Mouse (Mus musculus) lung, adult 2 months (tissue): Measurements from ENCODE around the gene Cyfip2. TPM values are rescaled to one million over a fixed set of nuclear protein-coding genes. Genes with fewer than 3 reads are reported as not detected.

Experiments
- DNase-seq: peaks from one replicate; pipeline ENCODE4 v3.0.0; 2022
- H3K4me1 ChIP-seq: fragments of 200-500 bp; 2 replicates; pipeline ENCODE4 v1.6.1; 2011; ENCODE audit warnings: low read length; ENCODE audit not compliant: control insufficient read depth, insufficient read depth
- H3K4me3 ChIP-seq: fragments of 200-500 bp; replicated peaks from 2 replicates; pipeline ENCODE3; 2011; ENCODE audit warnings: low read depth, mild to moderate bottlenecking, control low read depth, low read length; ENCODE audit errors: extremely low read depth
- CTCF ChIP-seq: fragments of 200-500 bp; IDR thresholded peaks from 2 replicates; pipeline ENCODE4 v1.5.1; 2011; ENCODE audit warnings: mild to moderate bottlenecking, low read length, control low read depth; ENCODE audit not compliant: insufficient read depth
- POLR2A ChIP-seq: fragments of 200-500 bp; IDR thresholded peaks from 2 replicates; pipeline ENCODE4 v1.6.1; 2011; ENCODE audit warnings: low read depth, mild to moderate bottlenecking, control low read depth, low read length, borderline replicate concordance; ENCODE audit errors: extremely low read depth
- WGBS: fragments of 180-500 bp; shearing (Covaris S2); methylation state at CpG from one replicate; pipeline ENCODE4 v1.1.7; 2018; 5-methylcytosine and 5-hydroxymethylcytosine counted together
- polyA plus RNA-seq: library from polyadenylated mRNA; depleted of rRNA; stranded (reverse); fragments of >200 nt; gene quantifications from 2 replicates; pipeline ENCODE4 v1.2.3, GENCODE M21; 2012

Cyfip2 gene
- polyA plus RNA-seq, 1 experiment, result 9.3 TPM

- TF ChIP-seq CTCF (no peak), POLR2A (no peak)
- Histone ChIP-seq H3K4me3 (no peak overlapping the region), H3K4me1 (no peaks in the 10 kb centered on the region)
- DNase-seq, result no peak
- 89% methylated on average over 23 of the region's 23 CpGs for WGBS
These were observed 67.7 kb downstream of the Cyfip2 start for GRCm38 (mm10) chr11:46244731-46245604.

DNA sequence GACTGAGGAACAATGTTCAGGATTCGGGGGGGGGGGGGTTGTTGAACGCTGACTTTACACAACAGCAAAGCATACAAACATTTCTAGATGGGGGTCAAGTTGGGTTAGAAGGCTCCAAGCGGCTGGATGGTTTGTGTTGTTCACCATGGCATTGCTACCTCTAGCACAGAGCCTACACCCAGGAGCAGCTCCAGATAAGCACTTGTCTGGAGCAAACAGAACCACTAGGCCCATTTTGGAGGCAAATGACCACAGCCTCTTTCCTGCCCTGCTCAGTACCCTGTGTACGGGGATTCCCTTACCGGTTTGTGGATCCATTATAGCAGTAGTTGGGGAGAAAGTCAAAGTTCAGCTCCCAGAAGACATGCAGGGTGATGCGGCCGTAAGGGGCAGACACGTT, 70.7 kb downstream of the Cyfip2 start:
- no peak overlapping the region for H3K4me3 ChIP-seq
- 85% methylated on average over 8 of the region's 8 CpGs for WGBS
- TF ChIP-seq CTCF, result no peak
- TF ChIP-seq POLR2A, result no peak
- no peaks in the 10 kb centered on the region for H3K4me1 ChIP-seq
- no peak for DNase-seq

- no peak for DNase-seq
- WGBS, result 88% methylated on average over 7 of the region's 7 CpGs
- TF ChIP-seq CTCF (no peak), POLR2A (no peak)
- Histone ChIP-seq H3K4me1 (no peaks in the 10 kb centered on the region), H3K4me3 (no peak overlapping the region)
These were observed 71.4 kb downstream of the Cyfip2 start for GRCm38 (mm10) chr11:46241150-46241673.

- DNase-seq, result peak; percentile 56
- no peaks in the 10 kb centered on the region for H3K4me1 ChIP-seq
- WGBS, result 42% methylated on average over 4 of the region's 4 CpGs
- TF ChIP-seq CTCF, result peak; percentile 18; the same call in 1 of the 2 replicates
- TF ChIP-seq POLR2A, result no peak
- H3K4me3 ChIP-seq, result no peak overlapping the region
These were observed 75.7 kb downstream of the Cyfip2 start for GRCm38 (mm10) chr11:46236976-46237375.

GRCm38 (mm10) chr11:46235334-46235733, 77.3 kb downstream of the Cyfip2 start, which contains the start of gene Fndc9:
Gene Fndc9, plus strand, starts transcription at chr11:46235531.
- Histone ChIP-seq H3K4me1 (no peaks in the 10 kb centered on the region), H3K4me3 (no peak within 1 kb of the TSS)
- TF ChIP-seq CTCF (no peak), POLR2A (no peak)
- WGBS, result 77% methylated on average over 11 of the region's 11 CpGs
- no peak for DNase-seq

DNA sequence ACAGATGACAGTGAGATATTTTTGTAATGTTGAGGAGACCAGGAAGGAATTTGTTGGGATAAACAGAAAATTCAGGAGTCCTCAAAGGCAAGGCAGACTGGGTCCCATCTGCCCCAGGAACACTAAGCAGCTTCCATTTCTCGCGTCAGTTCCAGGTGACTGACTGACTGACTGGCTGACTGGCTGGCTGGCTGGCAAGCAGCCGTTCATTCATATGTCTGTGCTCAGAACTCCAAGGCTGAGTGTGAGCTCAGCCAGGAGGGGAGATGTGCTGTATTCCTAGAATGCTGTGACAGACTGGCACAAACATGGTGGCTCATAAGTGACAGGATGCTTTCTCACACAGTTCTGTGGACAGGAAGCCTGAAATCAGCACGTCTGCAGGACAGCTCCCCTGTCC, 78.7 kb downstream of the Cyfip2 start:
- 71% methylated on average over 4 of the region's 4 CpGs for WGBS
- no peak for TF ChIP-seq CTCF
- TF ChIP-seq POLR2A, result no peak
- no peak for DNase-seq
- Histone ChIP-seq H3K4me1 (no peaks in the 10 kb centered on the region), H3K4me3 (no peak overlapping the region)

DNA sequence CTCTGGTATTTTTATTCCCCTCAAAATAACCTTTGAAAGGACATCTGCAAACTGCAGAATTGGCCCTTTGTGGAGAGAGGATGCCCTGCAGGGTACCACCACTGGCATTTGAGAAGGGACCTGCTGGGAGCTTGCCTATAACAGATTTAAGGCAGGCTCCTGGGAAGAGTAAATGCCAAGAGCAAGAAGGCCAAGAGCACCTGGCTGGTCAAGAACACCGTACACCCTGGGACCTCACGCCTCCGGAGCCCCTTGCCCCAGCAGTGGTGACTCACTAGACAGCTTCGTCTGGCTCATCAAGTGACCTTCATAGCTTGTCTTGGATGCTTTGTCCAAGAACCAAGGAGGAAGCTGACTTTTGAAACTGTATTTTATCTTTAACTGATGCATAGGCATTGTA, 79.9 kb downstream of the Cyfip2 start:
- 91% methylated on average over 4 of the region's 4 CpGs for WGBS
- H3K4me3 ChIP-seq, result no peak overlapping the region
- TF ChIP-seq POLR2A (no peak), CTCF (no peak)
- no peaks in the 10 kb centered on the region for H3K4me1 ChIP-seq
- no peak for DNase-seq

- DNase-seq, result no peak
- 75% methylated on average over 6 of the region's 6 CpGs for WGBS
- TF ChIP-seq POLR2A, result no peak
- no peak for TF ChIP-seq CTCF
These were observed 82.5 kb downstream of the Cyfip2 start for GRCm38 (mm10) chr11:46230184-46230583.

GRCm38 (mm10) chr11:46225345-46225744, 87.3 kb downstream of the Cyfip2 start:
- Histone ChIP-seq H3K4me1 (no peaks in the 10 kb centered on the region), H3K4me3 (no peak overlapping the region)
- DNase-seq, result no peak
- WGBS, result 88% methylated on average over 5 of the region's 5 CpGs
- TF ChIP-seq POLR2A (no peak), CTCF (no peak)

More at GRCm38 (mm10) chr11:46230184-46230583, 82.5 kb downstream of the Cyfip2 start:
- Histone ChIP-seq H3K4me3 (no peak overlapping the region), H3K4me1 (no peaks in the 10 kb centered on the region)

- 80% methylated on average over 2 of the region's 2 CpGs for WGBS
- Histone ChIP-seq H3K4me1 (no peaks in the 10 kb centered on the region), H3K4me3 (no peak overlapping the region)
- no peak for DNase-seq
- TF ChIP-seq POLR2A, result no peak
- 0 out of 2 replicates have a peak, but pooled peaks have one; percentile 7 for TF ChIP-seq CTCF
These were observed 89.1 kb downstream of the Cyfip2 start for GRCm38 (mm10) chr11:46223575-46223974.
